Mouse (Mus musculus) gastrocnemius, adult 18-20 months (tissue): ENCODE results near the gene Hist1h4b. TPM values are rescaled to one million over a fixed set of nuclear protein-coding genes. Genes with fewer than 3 reads are reported as not detected.
"Not testable (repeated sequence)": the region's sequence is repeated elsewhere in the genome, so short reads cannot be mapped to it uniquely, and the experiment has no call there.

Experiments used
- DNase-seq: peaks from one replicate; pipeline ENCODE4 v3.0.0; 2021; ENCODE audit warnings: low spot score
- total RNA-seq, 2 experiments: library from RNA; stranded (reverse); gene quantifications; 2 replicates each; pipeline ENCODE4 v1.2.3; 2021

Hist1h4b gene
- total RNA-seq, 2 experiments from 2014 or later: 1.6 to 1.9 TPM

DNA sequence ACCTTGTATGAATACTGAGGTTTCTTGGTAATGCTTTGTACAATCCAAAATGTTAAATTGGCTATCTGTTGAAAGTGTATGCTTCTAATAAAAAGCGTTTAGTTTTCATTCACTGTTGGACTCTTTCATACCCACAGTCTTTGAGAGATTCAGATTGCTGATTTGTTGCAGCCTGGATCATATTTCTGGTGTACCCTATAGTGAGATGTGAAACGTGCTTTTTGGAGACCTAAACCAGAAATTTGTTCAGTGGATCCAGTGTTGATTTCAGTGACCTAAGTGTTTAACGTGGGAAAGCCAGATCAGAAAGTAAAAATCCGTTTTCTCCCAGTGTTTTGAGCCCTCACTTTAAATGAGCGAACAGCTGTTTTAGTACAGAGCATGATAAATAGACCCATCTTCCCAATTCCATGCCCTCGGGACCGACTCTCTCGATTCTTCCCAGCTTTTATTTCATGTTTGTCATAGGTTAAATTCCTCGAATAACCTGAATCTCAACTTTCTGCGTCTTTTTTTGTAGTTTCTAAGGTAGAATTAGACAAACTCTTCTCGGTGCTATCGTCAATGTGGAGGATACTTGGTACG lies 16.5 kb upstream of the Hist1h4b start:
- DNase-seq: no peak

- no peak for DNase-seq
These were observed 15.9 kb upstream of the Hist1h4b start for GRCm38 (mm10) chr13:23740910-23741309.

DNA sequence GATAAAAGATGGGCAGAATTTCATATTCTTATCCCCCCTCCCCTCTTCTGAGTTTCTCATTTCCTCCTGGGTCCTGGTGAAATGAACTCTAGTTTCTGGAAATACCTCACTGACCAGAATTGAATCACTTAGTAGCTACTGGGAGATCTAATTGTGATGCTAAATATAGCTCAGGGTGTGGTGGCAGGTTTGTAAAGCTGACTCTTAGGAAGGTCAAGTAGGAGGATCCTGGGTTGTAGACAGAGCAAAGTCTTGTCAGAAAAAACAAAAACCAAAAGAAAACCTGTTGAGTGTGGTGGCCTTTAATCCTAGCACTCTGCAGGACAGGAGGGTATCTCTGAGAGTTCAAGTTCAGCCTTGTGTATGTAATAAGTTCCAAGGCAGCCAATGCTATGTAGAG lies 14.8 kb upstream of the Hist1h4b start:
- no peak for DNase-seq

DNA sequence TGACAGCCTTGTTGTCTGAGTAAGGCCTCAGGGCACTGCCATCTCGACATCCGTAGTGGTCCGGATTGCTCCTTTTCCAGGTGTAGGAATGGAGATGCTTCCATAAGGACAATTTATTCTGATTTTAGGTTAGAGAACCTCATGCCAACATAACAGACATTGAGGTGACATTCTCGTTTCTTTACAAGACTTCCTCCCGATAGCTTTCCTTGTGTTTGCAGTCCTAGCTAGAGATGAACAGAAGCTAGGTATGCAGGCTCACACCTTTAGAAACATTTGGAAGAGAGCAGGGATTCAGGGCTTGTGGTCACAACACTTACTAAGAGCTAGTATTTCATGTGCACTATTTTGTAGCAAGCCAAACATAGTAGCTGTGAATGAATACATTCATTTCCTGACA lies 13.6 kb upstream of the Hist1h4b start:
- no peak for DNase-seq

DNA sequence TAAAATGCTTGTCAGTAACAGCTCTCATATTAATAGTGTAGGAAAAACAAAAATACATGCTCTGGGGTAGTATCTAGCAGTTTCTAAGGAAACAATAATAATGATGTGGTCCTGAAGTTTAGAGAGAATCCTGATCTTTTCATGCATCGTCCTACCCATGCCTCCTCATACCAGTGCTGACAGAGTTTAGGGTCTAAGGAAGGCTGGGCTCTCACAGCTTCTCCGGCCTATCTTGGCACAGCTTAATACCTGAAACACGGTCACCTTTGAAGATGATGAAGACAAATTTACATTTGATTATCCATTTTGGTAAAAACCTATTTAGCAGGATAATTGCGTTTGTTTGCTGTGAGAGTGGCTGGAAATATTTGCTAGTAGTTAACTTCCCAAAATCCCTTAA lies 12.8 kb upstream of the Hist1h4b start:
- no peak for DNase-seq

- DNase-seq: no peak
These were observed 12.1 kb upstream of the Hist1h4b start for GRCm38 (mm10) chr13:23744421-23745380.

DNA sequence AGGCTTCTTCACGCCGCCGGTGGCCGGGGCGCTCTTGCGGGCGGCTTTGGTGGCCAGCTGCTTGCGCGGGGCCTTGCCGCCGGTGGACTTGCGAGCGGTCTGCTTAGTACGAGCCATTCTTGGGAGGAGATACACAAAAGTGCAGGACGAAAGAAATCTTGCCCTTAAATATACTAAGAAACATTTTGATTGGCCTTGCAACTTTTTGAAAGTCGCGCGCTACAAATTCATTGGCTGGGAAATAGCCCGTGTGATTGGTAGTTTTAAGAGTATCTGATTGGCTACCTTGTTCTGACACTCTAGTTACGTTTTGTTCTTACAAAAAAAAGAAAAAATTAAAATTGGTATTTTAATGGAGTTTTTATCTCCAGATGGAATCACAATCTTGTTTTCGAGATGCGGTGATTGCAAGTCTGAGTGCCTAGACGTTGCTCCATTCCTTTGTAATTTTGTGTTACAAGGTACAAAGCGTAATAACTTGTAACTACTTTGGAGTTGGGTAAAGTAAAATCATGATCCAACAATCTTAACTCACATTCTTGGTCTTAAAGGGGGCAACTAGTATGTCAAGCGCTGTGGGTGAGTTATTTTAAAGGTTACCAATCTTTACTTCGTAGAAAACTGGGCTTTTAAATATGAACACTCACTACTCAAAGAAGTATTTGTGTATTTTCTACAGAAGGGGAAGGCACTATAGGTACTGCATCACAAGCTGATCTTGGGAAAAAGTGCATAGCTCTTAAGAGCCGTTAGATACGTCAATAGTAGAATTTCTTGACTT lies 11.2 kb upstream of the Hist1h4b start, which contains the start of gene Hist1h3c:
Gene Hist1h3c, minus strand, starts transcription at position 222 of the 781 bp plus-strand sequence.
- peak; percentile 80 for DNase-seq

DNA sequence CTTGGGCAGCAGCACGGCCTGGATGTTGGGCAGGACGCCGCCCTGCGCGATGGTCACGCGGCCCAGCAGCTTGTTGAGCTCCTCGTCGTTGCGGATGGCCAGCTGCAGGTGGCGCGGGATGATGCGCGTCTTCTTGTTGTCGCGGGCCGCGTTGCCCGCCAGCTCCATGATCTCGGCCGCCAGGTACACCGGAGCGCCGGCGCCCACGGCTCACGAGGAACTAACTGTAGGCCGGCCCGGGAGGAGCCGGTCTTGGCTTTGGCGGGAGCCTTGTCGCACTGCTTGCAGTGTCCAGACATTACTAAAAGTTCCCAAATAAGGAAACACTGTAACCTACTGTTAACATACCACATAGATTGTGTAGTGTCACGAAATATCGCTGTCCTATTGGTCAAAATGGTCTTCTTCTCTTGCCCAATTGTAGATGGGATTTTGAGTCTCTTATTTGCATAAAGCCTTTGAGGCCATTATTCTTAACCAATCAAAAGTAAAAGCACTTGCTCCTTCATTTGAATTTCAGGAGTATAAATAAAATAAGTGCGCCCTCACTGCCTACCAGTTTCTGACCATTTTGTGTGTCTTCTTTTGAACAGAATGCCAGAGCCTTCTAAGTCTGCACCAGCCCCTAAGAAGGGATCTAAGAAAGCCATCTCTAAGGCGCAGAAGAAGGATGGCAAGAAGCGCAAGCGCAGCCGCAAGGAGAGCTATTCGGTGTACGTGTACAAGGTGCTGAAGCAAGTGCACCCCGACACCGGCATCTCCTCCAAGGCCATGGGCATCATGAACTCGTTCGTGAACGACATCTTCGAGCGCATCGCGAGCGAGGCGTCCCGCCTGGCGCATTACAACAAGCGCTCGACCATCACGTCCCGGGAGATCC lies 10.4 kb upstream of the Hist1h4b start, which contains the start of gene Hist1h2bb:
Gene Hist1h2bb, plus strand, starts transcription at position 534 of the 880 bp plus-strand sequence.
- peak; percentile 43 for DNase-seq

DNA sequence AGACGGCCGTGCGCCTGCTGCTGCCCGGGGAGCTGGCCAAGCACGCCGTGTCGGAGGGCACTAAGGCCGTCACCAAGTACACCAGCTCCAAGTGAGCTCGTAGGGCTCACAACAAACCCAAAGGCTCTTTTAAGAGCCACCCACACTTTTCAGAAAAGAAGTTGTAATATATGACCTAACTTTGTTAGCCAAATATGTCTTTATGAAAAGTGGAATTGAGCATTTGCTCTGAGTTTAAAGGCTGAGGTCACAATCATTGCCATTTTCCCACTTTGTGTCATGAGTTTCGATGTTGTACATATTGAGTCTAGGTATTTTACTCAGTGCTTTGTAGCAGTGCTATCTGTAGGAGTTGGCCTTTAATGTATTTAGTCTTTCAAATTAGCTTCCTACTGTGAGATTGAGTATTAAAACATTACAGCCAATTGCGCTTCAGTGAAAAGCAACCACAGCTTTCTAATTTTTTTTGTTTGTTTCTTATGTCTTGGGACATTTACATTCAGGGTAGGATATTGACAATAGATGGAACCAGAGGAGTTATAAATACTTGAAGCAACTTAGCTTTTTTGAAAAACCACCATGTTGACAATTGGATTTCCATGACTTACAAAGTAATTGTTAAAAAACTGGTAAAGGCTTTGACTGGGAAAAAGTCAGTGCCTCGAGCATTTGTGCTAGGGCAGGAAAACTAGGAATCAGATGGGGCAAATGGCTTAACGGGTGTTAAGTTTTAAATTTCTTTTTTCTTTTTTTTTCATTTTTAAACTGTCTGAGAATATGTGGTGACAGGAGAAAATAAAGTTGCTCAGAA lies 9.5 kb upstream of the Hist1h4b start:
- no peak for DNase-seq

DNA sequence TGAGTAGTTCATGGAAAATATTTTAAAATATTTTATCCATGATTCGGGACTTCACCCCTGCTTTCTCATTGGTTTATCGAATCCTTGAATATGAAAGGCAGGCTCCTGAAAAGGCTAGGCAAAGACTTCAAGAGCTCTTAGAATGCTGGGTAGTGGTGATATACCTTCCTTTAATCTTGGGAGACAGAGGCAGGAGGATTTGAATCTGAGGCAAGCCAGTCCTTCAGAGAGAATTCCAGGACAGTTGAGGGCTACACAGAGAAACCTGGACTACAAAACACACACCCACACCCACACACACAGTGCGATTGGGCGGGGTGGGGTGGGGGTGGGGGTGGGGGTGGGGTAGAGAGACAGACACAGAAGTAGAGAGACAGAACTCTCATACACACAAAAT lies 8.9 kb upstream of the Hist1h4b start:
- DNase-seq: no peak

- DNase-seq: no peak
These were observed 7.2 kb upstream of the Hist1h4b start for GRCm38 (mm10) chr13:23749563-23750121.

DNA sequence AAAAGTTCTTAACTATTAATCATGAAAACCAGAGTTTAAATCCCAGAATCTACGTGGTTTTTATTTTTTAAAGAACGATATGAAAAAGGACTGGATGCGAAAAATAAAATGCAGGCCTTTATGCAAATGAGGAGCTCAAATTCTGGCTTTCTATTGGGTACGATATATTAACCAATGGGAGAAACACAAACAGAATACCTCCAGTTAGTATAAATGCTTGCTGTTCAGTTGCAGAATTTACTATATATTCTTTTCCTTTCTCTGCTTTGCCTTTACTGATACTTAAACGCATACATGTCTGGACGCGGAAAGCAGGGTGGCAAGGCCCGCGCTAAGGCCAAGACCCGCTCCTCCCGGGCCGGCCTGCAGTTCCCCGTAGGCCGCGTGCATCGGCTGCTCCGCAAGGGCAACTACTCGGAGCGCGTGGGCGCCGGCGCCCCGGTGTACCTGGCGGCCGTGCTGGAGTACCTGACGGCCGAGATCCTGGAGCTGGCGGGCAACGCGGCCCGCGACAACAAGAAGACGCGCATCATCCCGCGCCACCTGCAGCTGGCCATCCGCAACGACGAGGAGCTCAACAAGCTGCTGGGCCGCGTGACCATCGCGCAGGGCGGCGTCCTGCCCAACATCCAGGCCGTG lies 5.9 kb upstream of the Hist1h4b start, which contains the start of gene Hist1h2ab:
Gene Hist1h2ab, plus strand, starts transcription at position 288 of the 639 bp plus-strand sequence.
- DNase-seq: not testable (repeated sequence)

GRCm38 (mm10) chr13:23751478-23751956 lies 5.3 kb upstream of the Hist1h4b start:
- no peak for DNase-seq

GRCm38 (mm10) chr13:23752067-23752741 lies 4.6 kb upstream of the Hist1h4b start, which contains the start of gene Hist1h3b:
Gene Hist1h3b, plus strand, starts transcription at chr13:23752267.
- peak; percentile 44 for DNase-seq

GRCm38 (mm10) chr13:23752742-23753172 lies 4.1 kb upstream of the Hist1h4b start:
- DNase-seq: no peak

GRCm38 (mm10) chr13:23753314-23754078 lies 3.3 kb upstream of the Hist1h4b start:
- DNase-seq: no peak

GRCm38 (mm10) chr13:23755000-23755399 lies 1.8 kb upstream of the Hist1h4b start:
- DNase-seq: no peak
